Mouse (Mus musculus) ES-E14 (cell line): ENCODE measurements around the gene Ptprt. TPM values are rescaled to one million over a fixed set of nuclear protein-coding genes. Genes with fewer than 3 reads are reported as not detected.

Experiments
- DNase-seq: peaks from one replicate; pipeline ENCODE4 v3.0.0-alpha.2; 2013; ENCODE audit warnings: low read depth, low spot score
- H3K27ac ChIP-seq: 2 replicates; pipeline ENCODE4 v1.5.1; 2012; ENCODE audit warnings: low read depth, mild to moderate bottlenecking, low read length, moderate library complexity, mixed read lengths; ENCODE audit not compliant: poor library complexity, insufficient read depth, severe bottlenecking
- H3K36me3 ChIP-seq: 2 replicates; pipeline ENCODE4 v1.6.1; 2012; ENCODE audit warnings: mild to moderate bottlenecking, low read length, moderate library complexity, mixed read lengths; ENCODE audit not compliant: control insufficient read depth, poor library complexity, insufficient read depth, severe bottlenecking
- H3K4me1 ChIP-seq, 2 experiments: fragments of 150-350 bp in 1 of 2; sonication (generic) in 1 of 2; 2 replicates each; pipeline ENCODE4 v1.6.1; 2012; ENCODE audit warnings: low read length in 2 of 2, mild to moderate bottlenecking in 1 of 2, mixed read lengths in 1 of 2; ENCODE audit not compliant: control insufficient read depth in 2 of 2, insufficient read depth in 2 of 2, poor library complexity in 1 of 2
- H3K4me3 ChIP-seq, 2 experiments: fragments of 150-350 bp in 1 of 2; sonication (generic) in 1 of 2; 2 replicates each; pipeline ENCODE4 v1.5.1; 2012; ENCODE audit warnings: low read length in 2 of 2, low read depth in 1 of 2, mild to moderate bottlenecking in 1 of 2, mixed read lengths in 1 of 2; ENCODE audit not compliant: insufficient read depth in 1 of 2, poor library complexity in 1 of 2, severe bottlenecking in 1 of 2
- H3K9ac ChIP-seq: 2 replicates; pipeline ENCODE4 v1.6.1; 2012; ENCODE audit warnings: low read depth, mild to moderate bottlenecking, low read length, mixed read lengths; ENCODE audit not compliant: poor library complexity, insufficient read depth, severe bottlenecking
- H3K9me3 ChIP-seq: fragments of 150-350 bp; sonication (generic); 2 replicates; pipeline ENCODE4 v1.6.1; 2012; ENCODE audit warnings: low read depth, mild to moderate bottlenecking, low read length; ENCODE audit not compliant: control insufficient read depth, insufficient read depth
- CHD2 ChIP-seq: IDR thresholded peaks from 2 replicates; pipeline ENCODE4 v1.6.1; 2014; ENCODE audit warnings: mild to moderate bottlenecking, low read depth, low read length, inconsistent platforms
- HCFC1 ChIP-seq: IDR thresholded peaks from 2 replicates; pipeline ENCODE4 v1.6.1; 2012; ENCODE audit warnings: low read length, inconsistent platforms, borderline replicate concordance; ENCODE audit not compliant: insufficient read depth
- MAFK ChIP-seq: IDR thresholded peaks from 2 replicates; pipeline ENCODE4 v1.6.1; 2014; ENCODE audit warnings: mild to moderate bottlenecking, low read depth, low read length, inconsistent platforms; ENCODE audit not compliant: insufficient read depth
- ZC3H11A ChIP-seq: IDR thresholded peaks from 2 replicates; pipeline ENCODE4 v1.6.1; 2012; ENCODE audit warnings: low read depth, mild to moderate bottlenecking, inconsistent platforms, low read length, borderline replicate concordance
- ZNF384 ChIP-seq: IDR thresholded peaks from 2 replicates; pipeline ENCODE4 v1.6.1; 2012; ENCODE audit warnings: low read depth, low read length, inconsistent platforms
- in situ Hi-C, 2 experiments: fragments of 600-800 bp; cut with MboI; formaldehyde crosslinking; loops; one replicate each; pipeline ENCODE4 v1.15.1; 2025; ENCODE audit warnings: low sequenced_read_pairs in 2 of 2, inconsistent platforms in 1 of 2; ENCODE audit not compliant: unreplicated experiment in 2 of 2
- total RNA-seq: library from RNA; depleted of rRNA; stranded (reverse); fragments of 300-350 nt; gene quantifications from 2 replicates; pipeline ENCODE4 v1.2.3, GENCODE M21; 2012

The Ptprt gene
- total RNA-seq, 1 experiment: 0.40 TPM

DNA sequence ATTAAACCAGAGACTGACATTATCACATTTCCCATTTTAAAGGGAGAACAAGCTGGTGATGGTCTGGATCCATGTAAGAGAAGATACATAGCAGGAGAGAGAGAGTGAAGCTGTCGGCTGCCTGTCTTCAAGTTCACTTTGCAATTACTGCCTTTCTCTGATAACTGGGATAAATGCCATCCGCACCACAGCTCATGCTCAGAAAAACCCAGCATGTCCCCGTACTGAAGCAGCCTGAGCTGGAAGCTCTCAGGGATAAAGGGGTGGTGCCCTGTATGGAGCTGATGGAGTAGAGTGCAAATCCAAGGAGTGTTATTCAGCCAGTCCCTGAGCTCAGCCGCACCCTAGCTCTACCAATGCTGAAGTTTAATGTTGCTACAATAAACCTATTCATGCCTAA is 825.9 kb downstream of the Ptprt start:
- H3K9me3 ChIP-seq: no peaks in the 10 kb centered on the region
- H3K9ac ChIP-seq: no peak overlapping the region
- no peak for DNase-seq
- TF ChIP-seq HCFC1: no peak
- TF ChIP-seq MAFK: no peak
- TF ChIP-seq ZNF384: no peak
- no peak for TF ChIP-seq ZC3H11A
- TF ChIP-seq CHD2: no peak
- no peaks in the 10 kb centered on the region for H3K36me3 ChIP-seq
- no peak overlapping the region for H3K27ac ChIP-seq
- in situ Hi-C loops: no loop called here
- no peak overlapping the region for H3K4me3 ChIP-seq
- H3K4me1 ChIP-seq: no peaks in the 10 kb centered on the region

DNA sequence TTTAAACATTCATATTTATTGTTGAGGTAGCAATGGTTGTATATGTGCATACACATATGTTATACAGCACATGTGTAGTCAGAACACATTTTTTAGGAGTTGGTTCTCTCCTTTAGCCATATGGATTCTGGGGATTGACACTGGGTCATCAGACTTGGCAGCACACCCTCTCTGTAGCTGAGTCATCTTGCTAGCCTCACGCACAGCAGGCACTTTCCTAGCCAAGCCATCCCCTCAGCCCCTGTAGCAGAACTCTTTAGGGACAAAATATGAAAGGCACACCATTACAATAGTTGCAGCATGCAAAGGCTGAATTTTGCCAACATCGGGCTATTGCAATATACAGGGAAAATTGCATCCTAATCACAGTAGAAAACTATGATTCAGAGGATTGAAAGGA is 827.1 kb downstream of the Ptprt start:
- H3K27ac ChIP-seq: no peak overlapping the region
- DNase-seq: no peak
- no peak overlapping the region for H3K4me3 ChIP-seq
- H3K9ac ChIP-seq: no peak overlapping the region
- no peaks in the 10 kb centered on the region for H3K9me3 ChIP-seq
- in situ Hi-C loops: no loop called here
- H3K4me1 ChIP-seq: no peaks in the 10 kb centered on the region
- TF ChIP-seq ZC3H11A: no peak
- no peak for TF ChIP-seq MAFK
- no peak for TF ChIP-seq HCFC1
- no peak for TF ChIP-seq CHD2
- no peak for TF ChIP-seq ZNF384
- H3K36me3 ChIP-seq: no peaks in the 10 kb centered on the region

DNA sequence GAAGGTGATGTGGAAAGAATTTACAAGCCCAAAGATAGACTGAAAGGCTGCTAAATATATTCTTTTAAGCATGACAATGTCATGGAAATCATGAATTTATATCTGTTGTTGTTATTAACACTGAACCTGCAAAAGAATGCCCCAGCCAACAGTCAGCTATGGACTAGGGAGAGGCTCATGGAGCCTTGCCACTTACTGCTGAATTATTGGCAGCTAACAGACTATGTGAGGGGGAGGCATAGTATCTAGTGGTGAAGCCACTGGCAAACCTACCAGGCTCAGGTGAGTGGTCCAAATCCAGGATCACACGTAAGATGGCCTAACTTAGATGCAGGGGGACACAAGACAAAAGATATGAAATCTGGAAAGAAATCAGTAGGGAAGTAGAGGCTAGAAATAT is 847.6 kb downstream of the Ptprt start:
- Histone ChIP-seq H3K9ac (no peak overlapping the region), H3K4me3 (no peak overlapping the region), H3K4me1 (no peaks in the 10 kb centered on the region), H3K9me3 (no peaks in the 10 kb centered on the region), H3K27ac (no peak overlapping the region), H3K36me3 (no peaks in the 10 kb centered on the region)
- DNase-seq: no peak
- in situ Hi-C loops: no loop called here
- TF ChIP-seq ZNF384 (no peak), HCFC1 (no peak), MAFK (no peak), ZC3H11A (no peak), CHD2 (no peak)

DNA sequence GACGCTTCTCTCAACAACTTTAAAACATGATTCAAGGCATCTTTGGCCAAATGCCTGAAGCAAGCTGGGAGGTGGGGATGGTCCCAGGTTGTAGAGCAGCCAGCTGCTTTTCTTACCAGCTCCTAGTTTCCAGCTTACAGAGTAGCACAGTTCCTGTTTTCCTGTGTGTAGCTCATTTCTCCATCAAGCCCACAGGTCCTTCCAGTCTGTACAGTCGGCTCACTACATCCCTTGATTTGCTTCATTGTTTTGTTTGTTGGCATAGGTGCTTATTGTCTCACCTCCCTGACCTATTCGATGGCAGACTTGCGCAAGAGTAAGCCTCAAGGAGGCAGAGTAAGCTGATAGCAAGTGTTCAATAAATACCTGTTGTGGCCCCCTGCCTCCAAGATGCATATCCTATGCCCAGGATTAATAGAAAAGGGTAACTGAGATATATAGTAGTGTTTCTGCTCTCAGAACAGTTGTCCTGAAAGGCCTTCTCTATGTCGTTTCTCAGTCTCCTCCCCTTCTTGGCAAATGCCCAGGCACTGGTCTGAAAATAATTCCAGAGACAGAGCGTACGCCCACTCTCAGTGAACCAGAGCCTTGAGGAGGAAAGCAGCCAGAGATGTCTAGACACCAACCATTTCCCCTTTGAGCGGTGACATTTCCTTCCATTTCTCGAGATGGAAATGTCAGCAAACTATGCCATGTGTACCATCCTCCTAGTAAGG is 852.7 kb downstream of the Ptprt start:
- no peak for DNase-seq

More for the DNA sequence above, 852.7 kb downstream of the Ptprt start:
- Histone ChIP-seq H3K4me1 (no peaks in the 10 kb centered on the region), H3K27ac (no peak overlapping the region), H3K9ac (no peak overlapping the region), H3K9me3 (no peaks in the 10 kb centered on the region), H3K36me3 (no peaks in the 10 kb centered on the region), H3K4me3 (no peak overlapping the region)
- in situ Hi-C loops: no loop called here
- no peak for TF ChIP-seq MAFK
- TF ChIP-seq HCFC1: no peak
- TF ChIP-seq ZC3H11A: no peak
- no peak for TF ChIP-seq CHD2
- TF ChIP-seq ZNF384: no peak
